19 mouse cellular contexts compared by ENCODE assay signal in the genomic region with DNA sequence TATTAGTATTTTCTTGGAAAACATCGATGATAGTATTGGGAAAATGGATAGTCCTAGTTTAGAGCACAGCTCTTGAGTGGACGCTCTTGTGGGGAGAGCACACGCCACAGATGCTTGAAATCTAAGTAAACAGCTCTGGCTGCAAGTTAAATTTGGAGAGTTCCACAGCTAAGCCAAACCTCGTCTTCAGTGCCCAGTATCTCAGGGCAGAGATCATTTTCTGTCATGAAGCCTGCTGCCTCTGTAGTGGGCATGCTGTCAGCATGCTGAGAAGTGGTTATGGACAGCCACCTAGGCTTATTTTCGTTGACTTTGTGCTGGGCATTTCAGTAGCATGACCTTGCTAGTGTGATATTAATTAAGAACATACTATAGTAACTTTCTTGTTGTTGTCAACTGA. TPM values are rescaled to one million over a fixed set of nuclear protein-coding genes. Genes with fewer than 3 reads are reported as not detected.
DNase-seq lines count a peak whose midpoint lies in the region; ATAC-seq and TF ChIP-seq lines count a peak whose summit lies in the region.
"Had no signal": no experiment of that assay in that cellular context is flagged by ENCODE, and none has a peak within 500 bp of the region (broad histone marks: within the 10 kb centered on the region; RNA-seq: fewer than 3 reads in every experiment).

No protein-coding gene starts in this region.

- H3K36me3 ChIP-seq in heart, embryonic 13.5 days, result peaks cover 59% of the 10 kb centered on the region
- peaks cover 19% of the 10 kb centered on the region for H3K36me3 ChIP-seq in heart, embryonic 11.5 days (ENCODE audit: control insufficient read depth, insufficient read depth, low read length)
- H3K36me3 ChIP-seq in testis, adult 2 months (ENCODE audit: control insufficient read depth, insufficient read depth, low read length), result no peaks in the 10 kb centered on the region
- H3K36me3 ChIP-seq in small intestine, adult 2 months (ENCODE audit: control insufficient read depth, insufficient read depth, low read length), result peaks cover 24% of the 10 kb centered on the region

- no peak for DNase-seq in left cerebral cortex, adult 2 months (ENCODE audit: extremely low spot score in 1 of 2, low spot score in 2 of 2)
- no peak for DNase-seq in left cerebral cortex, adult 8-10 months (ENCODE audit: low spot score in 2 of 2)
- DNase-seq in testis, postnatal 10 days (ENCODE audit: low spot score), result no peak
- DNase-seq in kidney, adult 9 months, result no peak
- DNase-seq: thymus, postnatal 25 days had no signal

- no peaks in the 10 kb centered on the region for H3K9me3 ChIP-seq in heart, embryonic 13.5 days
- no peaks in the 10 kb centered on the region for H3K9me3 ChIP-seq in heart, embryonic 11.5 days (replicated peaks; ENCODE audit: control insufficient read depth, low read length)
- H3K9me3 ChIP-seq: embryonic facial prominence, embryonic 15.5 days; neural tube, embryonic 13.5 days had no signal

- intact Hi-C loops in left cerebral cortex, adult 2 months (cut with DNase I), result no loop called here

- TF ChIP-seq POLR2A in testis, adult 2 months (IDR thresholded peaks at IDR 0.05; ENCODE audit: control insufficient read depth, low read depth, low read length), result no peak
- TF ChIP-seq POLR2A in small intestine, adult 2 months (IDR thresholded peaks at IDR 0.05; ENCODE audit: low read depth, low read length), result no peak

- 0 out of 2 replicates have a peak overlapping the region, but pooled peaks have one; percentile 29 for H3K27ac ChIP-seq in heart, embryonic 13.5 days (replicated peaks)
- no peak overlapping the region for H3K27ac ChIP-seq in heart, embryonic 11.5 days (ENCODE audit: low read depth, low read length)
- peak overlapping the region; percentile 51 for H3K27ac ChIP-seq in left cerebral cortex, adult 2 months
- H3K27ac ChIP-seq in testis, adult 2 months (ENCODE audit: control insufficient read depth, insufficient read depth, low read depth, low read length), result no peak overlapping the region
- H3K27ac ChIP-seq in small intestine, adult 2 months (ENCODE audit: insufficient read depth, low read depth, low read length), result peak overlapping the region; percentile 54
- H3K27ac ChIP-seq: embryonic facial prominence, embryonic 15.5 days; neural tube, embryonic 13.5 days had no signal

- WGBS in heart, embryonic 13.5 days, result 69% methylated on average over 5 of the region's 5 CpGs
- WGBS in heart, embryonic 11.5 days (ENCODE audit: insufficient replicate concordance), result 83% methylated on average over 5 of the region's 5 CpGs
- WGBS in small intestine, adult 2 months, result 66% methylated on average over 5 of the region's 5 CpGs

- H3K4me2 ChIP-seq in heart, embryonic 13.5 days, result no peak overlapping the region
- H3K4me2 ChIP-seq in heart, embryonic 11.5 days, result no peak overlapping the region
- H3K4me2 ChIP-seq: embryonic facial prominence, embryonic 15.5 days; neural tube, embryonic 13.5 days had no signal

- H3K27me3 ChIP-seq in heart, embryonic 13.5 days (replicated peaks), result no peaks in the 10 kb centered on the region
- no peaks in the 10 kb centered on the region for H3K27me3 ChIP-seq in heart, embryonic 11.5 days (ENCODE audit: control insufficient read depth, insufficient read depth, low read length)
- H3K27me3 ChIP-seq in testis, adult 2 months (ENCODE audit: control insufficient read depth, insufficient read depth, low read length), result no peaks in the 10 kb centered on the region
- no peaks in the 10 kb centered on the region for H3K27me3 ChIP-seq in small intestine, adult 2 months (ENCODE audit: control insufficient read depth, insufficient read depth, low read length)
- H3K27me3 ChIP-seq: embryonic facial prominence, embryonic 15.5 days; megakaryocyte, embryonic 14.5 days; neural tube, embryonic 13.5 days had no signal

- no peak overlapping the region for H3K4me3 ChIP-seq in heart, embryonic 13.5 days
- no peak overlapping the region for H3K4me3 ChIP-seq in heart, embryonic 11.5 days (ENCODE audit: low read depth, low read length)
- no peak overlapping the region for H3K4me3 ChIP-seq in left cerebral cortex, adult 2 months
- H3K4me3 ChIP-seq in testis, adult 2 months (ENCODE audit: control insufficient read depth, low read depth, low read length), result peak overlapping the region; percentile 55; the same call in 1 of the 2 replicates
- no peak overlapping the region for H3K4me3 ChIP-seq in small intestine, adult 2 months (ENCODE audit: low read depth, low read length)
- H3K4me3 ChIP-seq: embryonic facial prominence, embryonic 15.5 days; megakaryocyte, embryonic 14.5 days; neural tube, embryonic 13.5 days had no signal

- H3K9ac ChIP-seq in heart, embryonic 13.5 days, result no peak overlapping the region
- no peak overlapping the region for H3K9ac ChIP-seq in heart, embryonic 11.5 days (ENCODE audit: low read depth, low read length)
- H3K9ac ChIP-seq: embryonic facial prominence, embryonic 15.5 days; neural tube, embryonic 13.5 days had no signal

- TF ChIP-seq CTCF in left cerebral cortex, adult 2 months (IDR thresholded peaks at IDR 0.05), result no peak
- TF ChIP-seq CTCF in testis, adult 2 months (IDR thresholded peaks at IDR 0.05; ENCODE audit: control insufficient read depth, insufficient read depth, insufficient replicate concordance, low read depth, low read length), result no peak
- no peak for TF ChIP-seq CTCF in small intestine, adult 2 months (IDR thresholded peaks at IDR 0.05; ENCODE audit: extremely low read depth, insufficient read length, insufficient replicate concordance, low read depth, low read length)

- no peak for ATAC-seq in heart, embryonic 13.5 days (ENCODE audit: extremely low read depth, insufficient number of reproducible peaks, low FRiP score, low TSS enrichment)
- no peak for ATAC-seq in heart, embryonic 11.5 days (replicated peaks; ENCODE audit: insufficient number of reproducible peaks, low FRiP score, low TSS enrichment)
- ATAC-seq: forebrain, embryonic 14.5 days had no signal

- H3K4me1 ChIP-seq in heart, embryonic 13.5 days, result peaks cover 29% of the 10 kb centered on the region
- 0 out of 2 replicates have a peak, but pooled peaks cover 5% of the 10 kb centered on the region for H3K4me1 ChIP-seq in heart, embryonic 11.5 days (ENCODE audit: control insufficient read depth, insufficient read depth, low read length)
- H3K4me1 ChIP-seq in testis, adult 2 months (ENCODE audit: control insufficient read depth, insufficient read depth, low read length), result no peaks in the 10 kb centered on the region; the same call in 1 of the 2 replicates
- peaks cover 3% of the 10 kb centered on the region; the same call in 1 of the 2 replicates for H3K4me1 ChIP-seq in small intestine, adult 2 months (ENCODE audit: control insufficient read depth, insufficient read depth, insufficient read length, low read length)
- H3K4me1 ChIP-seq: embryonic facial prominence, embryonic 15.5 days had no signal

RNA-seq across cellular contexts. Expression of a gene that starts 15.5 kb away (rescaled TPM):
- polyA plus RNA-seq in heart, embryonic 13.5 days (2015; fragmentation: Nextera tagmentation; extraction: Ambion mirVana), result 16.2 and 17.5 TPM in 2 replicates
- 14.3 and 15.5 TPM in 2 replicates for polyA plus RNA-seq in heart, embryonic 11.5 days (2014; fragmentation: Nextera tagmentation; extraction: Ambion mirVana)
- 10 to 100 TPM; 13.8 to 14.2 TPM for total RNA-seq in left cerebral cortex, adult 2 months (2021)
- 10 to 100 TPM; 13.4 to 16.5 (median 14.6) TPM for total RNA-seq in left cerebral cortex, adult 8-10 months (2022)
- 8.0 and 8.1 TPM in 2 replicates for polyA plus RNA-seq in testis, adult 2 months (2012; rRNA removed)
- 3.7 and 8.0 TPM in 2 replicates for polyA plus RNA-seq in small intestine, adult 2 months (2012; rRNA removed)

RNA-seq across cellular contexts. Expression of a gene that starts 36.1 kb away (rescaled TPM):
- polyA plus RNA-seq in heart, embryonic 13.5 days (2015; fragmentation: Nextera tagmentation; extraction: Ambion mirVana), result not detected in 2 replicates
- polyA plus RNA-seq in heart, embryonic 11.5 days (2014; fragmentation: Nextera tagmentation; extraction: Ambion mirVana), result not detected in 2 replicates
- under 1 TPM; 0.16 TPM for total RNA-seq in left cerebral cortex, adult 2 months (2021)
- under 1 TPM; 0.14 to 0.25 (median 0.19) TPM for total RNA-seq in left cerebral cortex, adult 8-10 months (2022)
- 0.09 and 0.11 TPM in 2 replicates for polyA plus RNA-seq in testis, adult 2 months (2012; rRNA removed)
- polyA plus RNA-seq in small intestine, adult 2 months (2012; rRNA removed), result 0.51 and 0.79 TPM in 2 replicates
- total RNA-seq: heart, postnatal 4 days had no signal
- polyA plus RNA-seq: forebrain, embryonic 14.5 days; stomach, embryonic 14.5 days had no signal

RNA-seq across cellular contexts. Expression of a gene that starts 40.3 kb away (rescaled TPM):
- not detected in 2 replicates for polyA plus RNA-seq in heart, embryonic 13.5 days (2015; fragmentation: Nextera tagmentation; extraction: Ambion mirVana)
- polyA plus RNA-seq in heart, embryonic 11.5 days (2014; fragmentation: Nextera tagmentation; extraction: Ambion mirVana), result not detected in 2 replicates
- total RNA-seq in left cerebral cortex, adult 2 months (2021), result not detected
- total RNA-seq in left cerebral cortex, adult 8-10 months (2022), result not detected
- polyA plus RNA-seq in testis, adult 2 months (2012; rRNA removed), result 0.16 and 0.38 TPM in 2 replicates
- not detected in 2 replicates for polyA plus RNA-seq in small intestine, adult 2 months (2012; rRNA removed)
- total RNA-seq: gastrocnemius, adult 8-10 months; heart, postnatal 4 days; layer of hippocampus, postnatal 14 days; left cerebral cortex, postnatal 36 days had no signal
- polyA plus RNA-seq: C2C12; embryonic facial prominence, embryonic 15.5 days; forebrain, embryonic 14.5 days; neural tube, embryonic 13.5 days; stomach, embryonic 14.5 days had no signal

RNA-seq across cellular contexts. Expression of a gene that starts 41.9 kb away (rescaled TPM):
- polyA plus RNA-seq in heart, embryonic 13.5 days (2015; fragmentation: Nextera tagmentation; extraction: Ambion mirVana), result 56.1 and 57.1 TPM in 2 replicates
- 64.2 and 73.5 TPM in 2 replicates for polyA plus RNA-seq in heart, embryonic 11.5 days (2014; fragmentation: Nextera tagmentation; extraction: Ambion mirVana)
- total RNA-seq in left cerebral cortex, adult 2 months (2021), result 10 to 100 TPM; 86.8 to 96.3 TPM
- 10 to 100 TPM; 75.6 to 87.1 (median 78.7) TPM for total RNA-seq in left cerebral cortex, adult 8-10 months (2022)
- 197 and 224 TPM in 2 replicates for polyA plus RNA-seq in testis, adult 2 months (2012; rRNA removed)
- polyA plus RNA-seq in small intestine, adult 2 months (2012; rRNA removed), result 30.7 and 66.1 TPM in 2 replicates

Comparison
In these comparisons a context has a peak if more than half of its experiments do, and no peak if none do; other contexts are left out.
1. H3K27ac ChIP-seq: peak in heart, embryonic 13.5 days (single experiment), left cerebral cortex, adult 2 months (single experiment) and small intestine, adult 2 months (single experiment); none in heart, embryonic 11.5 days (single experiment) and testis, adult 2 months (single experiment).